Mouse (Mus musculus): Measurements from ENCODE around the gene Ddx49.

DNA sequence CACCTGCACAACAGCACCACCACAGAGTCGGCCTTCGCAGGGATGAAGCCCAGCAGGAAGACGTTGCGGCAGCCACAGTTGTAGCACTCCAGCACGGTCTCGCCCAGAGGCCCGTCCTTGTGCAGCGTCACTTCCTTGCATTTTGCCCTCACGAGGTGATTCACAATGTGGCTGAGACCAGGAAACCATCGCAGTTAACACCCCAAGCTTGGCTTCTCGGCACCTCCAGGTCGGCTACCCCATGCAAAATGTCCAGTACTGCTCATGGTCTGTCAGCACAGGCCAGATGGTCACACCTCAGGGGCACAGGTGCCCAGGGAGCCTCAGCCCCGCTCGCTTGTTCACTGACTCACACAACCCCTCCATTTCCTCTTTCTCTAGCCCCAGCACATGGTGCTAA lies 39.7 kb upstream of the Ddx49 start:
- TF ChIP-seq CTCF (IDR thresholded peaks at IDR 0.05; ENCODE audit: control insufficient read depth, insufficient read depth, insufficient read length) (no peak), USF1 (IDR thresholded peaks at IDR 0.05; ENCODE audit: low read depth) (no peak), CEBPB (IDR thresholded peaks at IDR 0.05; ENCODE audit: low read depth) (no peak), MAX (IDR thresholded peaks at IDR 0.05) (no peak), MYOG (IDR thresholded peaks at IDR 0.05; ENCODE audit: control insufficient read depth, extremely low read depth, insufficient read length) (no peak), MYOD1 (IDR thresholded peaks at IDR 0.05; ENCODE audit: control insufficient read depth, insufficient read length, low read depth) (no peak)

Measured in C2C12 (cell line).